Mouse (Mus musculus) heart, postnatal 0 days (tissue): Measurements from ENCODE around the gene Wnt10b. TPM values are rescaled to one million over a fixed set of nuclear protein-coding genes. Genes with fewer than 3 reads are reported as not detected.
A peak's percentile ranks its signal among the peaks of the same experiment; 100 is the strongest.

ENCODE experiments used
- ATAC-seq: fragments of 200-750 bp; cut with Nextera tagmentation; 2 replicates; pipeline ENCODE4 v1.8.0; 2017; ENCODE audit warnings: low read depth, moderate number of reproducible peaks, moderate library complexity; ENCODE audit not compliant: insufficient read depth
- DNase-seq: peaks from one replicate; pipeline ENCODE4 v3.0.0-alpha.2; 2016; ENCODE audit warnings: low spot score
- H3K27ac ChIP-seq: fragments of 300-500 bp; sonication (generic); 2 replicates; pipeline ENCODE4 v1.5.1; 2014; ENCODE audit warnings: low read depth, mild to moderate bottlenecking
- H3K27me3 ChIP-seq: fragments of 300-500 bp; sonication (generic); 2 replicates; pipeline ENCODE4 v1.6.1; 2014; ENCODE audit warnings: low read length, mixed read lengths; ENCODE audit not compliant: control insufficient read depth, insufficient read depth
- H3K36me3 ChIP-seq: fragments of 300-500 bp; sonication (generic); replicated peaks from 2 replicates; pipeline ENCODE4 v1.6.1; 2014; ENCODE audit warnings: low read length, mixed read lengths; ENCODE audit not compliant: control insufficient read depth, insufficient read depth
- H3K4me1 ChIP-seq: fragments of 300-500 bp; sonication (generic); 2 replicates; pipeline ENCODE4 v1.6.1; 2014; ENCODE audit warnings: antibody characterized with exemption; ENCODE audit not compliant: control insufficient read depth, insufficient read depth
- H3K4me2 ChIP-seq: fragments of 300-500 bp; sonication (generic); 2 replicates; pipeline ENCODE4 v1.6.1; 2014; ENCODE audit warnings: low read depth, mild to moderate bottlenecking, low read length, moderate library complexity
- H3K4me3 ChIP-seq: fragments of 300-500 bp; sonication (generic); 2 replicates; pipeline ENCODE4 v1.5.1; 2014; ENCODE audit warnings: low read depth, low read length
- H3K9ac ChIP-seq: fragments of 300-500 bp; sonication (generic); replicated peaks from 2 replicates; pipeline ENCODE4 v1.6.1; 2014; ENCODE audit warnings: low read depth, low read length, mixed read lengths
- H3K9me3 ChIP-seq: fragments of 300-500 bp; sonication (generic); replicated peaks from 2 replicates; pipeline ENCODE4 v1.6.1; 2016; ENCODE audit warnings: low read length; ENCODE audit not compliant: control insufficient read depth
- CTCF ChIP-seq: IDR thresholded peaks from 2 replicates; pipeline ENCODE4 v1.5.1; 2016; ENCODE audit warnings: antibody characterized with exemption, control low read depth, low read depth
- EP300 ChIP-seq: IDR thresholded peaks from 2 replicates; pipeline ENCODE4 v1.6.1; 2016; ENCODE audit warnings: antibody characterized with exemption, low read depth
- WGBS: fragments of 180-500 bp; shearing (Covaris S2); extraction: QIAGEN DNeasy Blood & Tissue Kit; methylation state at CpG from one replicate; pipeline ENCODE4 v1.1.7; 2014; 5-methylcytosine and 5-hydroxymethylcytosine counted together
- polyA plus RNA-seq: library from polyadenylated mRNA; unstranded; fragments of >200 nt; fragmentation: Nextera tagmentation; extraction: Ambion mirVana; gene quantifications from 2 replicates; pipeline ENCODE4 v1.2.1, GENCODE M21; 2015
- total RNA-seq: library from RNA; depleted of rRNA; stranded (reverse); fragments of >200 nt; gene quantifications from 2 replicates; pipeline ENCODE4 v1.2.3, GENCODE M21; 2014; ENCODE audit warnings: low replicate concordance

Gene Wnt10b
- total and polyA plus RNA-seq, 2 experiments from 2014 or later, result 0.07 TPM; not detected in 1

- DNase-seq (no peak), ATAC-seq (peak; percentile 35; the same call in 1 of the 2 replicates)
- Histone ChIP-seq H3K4me2 (peak overlapping the region; percentile 45), H3K27ac (no peak overlapping the region), H3K4me1 (peaks cover 12% of the 10 kb centered on the region), H3K9me3 (no peaks in the 10 kb centered on the region), H3K4me3 (peak overlapping the region; percentile 28), H3K9ac (no peak overlapping the region), H3K27me3 (peaks cover 87% of the 10 kb centered on the region), H3K36me3 (no peaks in the 10 kb centered on the region)
- 2% methylated on average over 62 of the region's 62 CpGs for WGBS
- TF ChIP-seq EP300 (no peak), CTCF (0 out of 2 replicates have a peak, but pooled peaks have one; percentile 7)
These were observed 1.5 kb downstream of the Wnt10b start for GRCm38 (mm10) chr15:98776280-98777004.

DNA sequence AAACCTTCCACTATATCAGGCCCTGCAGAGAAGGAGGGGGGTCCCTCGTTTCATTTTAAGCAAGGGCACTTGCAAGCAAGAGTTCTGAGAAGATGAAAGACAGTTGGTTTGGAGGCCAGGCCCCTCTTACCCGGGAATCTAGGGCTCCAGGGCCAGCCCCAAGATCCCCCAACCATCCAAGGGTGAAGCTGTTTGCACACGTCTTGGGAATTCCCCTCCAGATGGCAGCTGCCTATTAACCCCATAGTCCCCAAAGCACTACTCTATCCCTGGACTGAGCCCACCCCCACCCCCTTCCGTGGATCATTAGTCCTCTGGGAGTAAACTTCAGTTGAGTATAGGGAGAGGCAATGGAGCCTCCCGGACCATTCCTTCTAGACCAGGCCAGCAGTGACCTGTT, 2.4 kb downstream of the Wnt10b start:
- TF ChIP-seq EP300 (no peak), CTCF (no peak)
- Histone ChIP-seq H3K9me3 (no peaks in the 10 kb centered on the region), H3K4me3 (no peak overlapping the region), H3K36me3 (no peaks in the 10 kb centered on the region), H3K27me3 (peaks cover 78% of the 10 kb centered on the region), H3K27ac (no peak overlapping the region), H3K9ac (no peak overlapping the region), H3K4me1 (peaks cover 12% of the 10 kb centered on the region), H3K4me2 (no peak overlapping the region)
- DNase-seq (no peak), ATAC-seq (no peak)
- 18% methylated on average over 5 of the region's 5 CpGs for WGBS

- Histone ChIP-seq H3K9ac (no peak overlapping the region), H3K9me3 (no peaks in the 10 kb centered on the region), H3K4me1 (peaks cover 12% of the 10 kb centered on the region), H3K4me3 (no peak overlapping the region), H3K36me3 (no peaks in the 10 kb centered on the region), H3K27me3 (peaks cover 66% of the 10 kb centered on the region), H3K4me2 (no peak overlapping the region), H3K27ac (no peak overlapping the region)
- no peak for DNase-seq
- no peak for TF ChIP-seq EP300
- no peak for TF ChIP-seq CTCF
- ATAC-seq, result no peak
- 31% methylated on average over 15 of the region's 15 CpGs for whole genome bisulfite sequencing
These were observed 3.9 kb downstream of the Wnt10b start for GRCm38 (mm10) chr15:98774096-98774495.

DNA sequence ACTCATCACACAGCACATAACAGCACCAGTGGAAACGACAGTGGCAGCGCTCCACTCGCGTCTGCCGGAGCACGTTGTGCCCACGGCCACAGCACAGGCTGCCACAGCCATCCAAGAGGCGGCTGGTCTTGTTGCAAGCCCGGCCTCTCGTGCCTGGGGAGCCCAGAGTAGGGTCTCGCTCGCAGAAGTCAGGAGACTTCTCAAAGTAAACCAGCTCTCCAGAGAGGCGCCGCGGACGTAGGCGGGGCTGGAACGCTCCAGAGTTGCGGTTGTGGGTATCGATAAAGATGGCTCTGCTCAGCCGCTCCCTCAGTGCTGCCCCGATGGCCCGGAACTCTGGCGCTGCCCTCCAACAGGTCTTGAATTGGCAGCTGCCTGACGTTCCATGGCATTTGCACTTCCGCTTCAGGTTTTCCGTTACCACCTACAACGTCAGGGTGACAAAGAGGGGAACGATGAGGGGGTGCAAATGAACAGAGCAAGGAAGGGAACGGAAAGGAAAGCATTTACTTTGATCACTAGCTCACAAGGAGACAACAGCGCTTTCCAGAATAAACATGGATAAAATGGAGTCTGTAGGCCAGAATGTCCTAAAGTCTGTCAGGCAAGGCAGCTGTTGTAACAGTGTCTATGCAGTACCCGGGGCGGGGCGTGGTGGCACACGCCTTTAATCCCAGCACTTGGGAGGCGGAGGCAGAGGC, 5.3 kb downstream of the Wnt10b start:
- Histone ChIP-seq H3K27ac (no peak overlapping the region), H3K4me3 (peak overlapping the region; percentile 27), H3K9me3 (no peaks in the 10 kb centered on the region), H3K4me2 (peak overlapping the region; percentile 64), H3K9ac (no peak overlapping the region), H3K36me3 (no peaks in the 10 kb centered on the region), H3K27me3 (peaks cover 57% of the 10 kb centered on the region), H3K4me1 (peaks cover 6% of the 10 kb centered on the region; the same call in 1 of the 2 replicates)
- DNase-seq (no peak), ATAC-seq (no peak)
- TF ChIP-seq EP300 (no peak), CTCF (no peak)
- WGBS, result 4% methylated on average over 36 of the region's 36 CpGs

DNA sequence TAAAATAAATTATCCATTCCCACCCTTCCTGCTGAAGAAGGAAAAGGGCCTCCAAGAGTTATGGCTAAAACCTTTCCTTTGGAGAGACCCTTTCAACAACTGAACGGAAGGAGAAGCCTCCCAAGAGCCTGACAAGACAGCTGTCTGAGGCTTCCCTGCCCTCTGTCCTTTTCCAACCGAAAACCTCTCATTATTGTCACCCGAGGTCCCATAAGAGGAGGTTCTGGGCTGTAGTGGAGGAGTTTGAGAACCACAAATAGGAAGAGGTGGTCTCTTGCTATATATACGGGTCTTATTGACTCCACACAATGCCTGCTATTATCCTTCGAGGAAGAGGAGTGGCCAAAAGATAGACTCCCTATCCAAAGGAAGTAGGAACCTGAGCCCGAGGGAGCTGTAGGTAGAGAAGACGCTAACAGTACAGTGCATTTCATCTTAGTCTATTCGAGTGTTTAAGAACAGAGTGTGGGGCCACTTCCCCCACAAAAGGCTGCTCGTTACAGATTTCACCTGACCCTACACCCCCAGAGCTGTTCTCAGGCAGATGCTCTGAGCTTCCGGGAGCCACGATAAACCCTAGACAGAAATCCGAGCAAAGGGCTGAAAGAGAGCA, 6.0 kb downstream of the Wnt10b start:
- no peak for TF ChIP-seq CTCF
- no peak for TF ChIP-seq EP300
- H3K4me1 ChIP-seq, result 0 out of 2 replicates have a peak, but pooled peaks cover 4% of the 10 kb centered on the region
- no peak for ATAC-seq
- no peaks in the 10 kb centered on the region for H3K36me3 ChIP-seq
- no peaks in the 10 kb centered on the region for H3K9me3 ChIP-seq
- peaks cover 49% of the 10 kb centered on the region for H3K27me3 ChIP-seq
- H3K9ac ChIP-seq, result no peak overlapping the region
- peak overlapping the region; percentile 27 for H3K4me3 ChIP-seq
- no peak overlapping the region for H3K27ac ChIP-seq
- H3K4me2 ChIP-seq, result peak overlapping the region; percentile 64
- no peak for DNase-seq
- WGBS, result 23% methylated on average over 12 of the region's 12 CpGs
